Mouse (Mus musculus) thymus, postnatal 4 days (tissue): Measurements from ENCODE around the gene Epgn.

Experiments used
- DNase-seq: peaks from one replicate; pipeline ENCODE4 v3.0.0; 2021

Epgn gene

DNA sequence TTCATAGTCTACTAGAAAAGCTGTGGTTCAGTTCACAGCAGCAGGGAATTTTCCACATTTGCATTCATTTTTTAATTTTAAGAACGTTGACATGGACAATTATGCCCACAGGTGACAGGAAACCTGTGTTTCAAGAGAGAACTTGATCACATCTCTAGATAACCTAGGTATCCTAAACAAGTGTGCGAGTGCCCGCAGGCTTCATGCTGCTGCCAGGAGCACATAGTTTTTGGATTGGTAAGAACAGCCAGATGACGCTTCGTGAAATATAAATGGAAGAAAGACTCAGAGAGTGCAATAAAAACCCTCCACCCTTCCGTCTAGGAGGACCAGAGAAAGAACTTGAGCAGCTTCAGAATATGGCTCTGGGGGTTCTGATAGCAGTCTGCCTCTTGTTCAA, at the start of gene Epgn:
Gene Epgn (plus strand): TSS at position 301 of the 400 bp plus-strand sequence.
- DNase-seq, result no peak

DNA sequence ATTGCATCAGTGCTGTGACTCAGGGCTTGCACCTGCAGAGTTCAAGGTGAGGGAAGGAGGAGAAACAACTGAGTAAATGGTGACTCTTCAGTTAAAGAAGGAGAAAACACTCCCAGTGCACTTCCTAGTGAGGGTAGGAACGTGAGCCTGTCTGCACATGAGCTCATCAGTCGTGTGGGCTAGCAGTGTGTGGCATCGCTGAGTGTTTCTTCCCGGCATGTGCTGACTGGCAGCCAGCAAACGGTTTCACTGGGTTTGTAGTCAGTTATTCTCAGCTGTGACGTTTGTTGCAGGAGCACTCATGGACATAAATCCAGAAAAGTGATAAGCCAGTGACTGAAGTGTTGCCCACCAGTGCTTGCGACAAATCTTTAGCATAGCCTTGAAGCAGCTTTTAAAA, 47.0 kb upstream of the Epgn start:
- DNase-seq, result no peak

DNA sequence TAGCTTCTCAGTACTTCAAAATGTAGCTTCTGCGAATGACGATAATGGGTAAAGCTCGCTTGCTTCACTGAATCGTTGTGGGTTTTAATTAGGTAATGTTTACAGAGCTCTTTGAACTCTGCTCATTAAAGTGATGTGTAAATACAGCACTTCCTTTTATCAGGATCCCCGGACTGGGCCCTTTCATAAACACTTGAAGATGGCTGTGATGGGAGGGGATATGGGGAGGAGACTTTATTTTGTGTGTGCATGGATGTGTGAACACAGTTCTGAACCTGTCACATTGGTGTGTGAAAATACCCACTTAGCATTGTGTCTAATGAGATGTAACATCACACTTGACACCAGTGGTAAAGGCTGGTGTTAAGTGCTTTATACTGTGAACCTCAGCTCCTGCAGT, 39.7 kb upstream of the Epgn start:
- no peak for DNase-seq

DNA sequence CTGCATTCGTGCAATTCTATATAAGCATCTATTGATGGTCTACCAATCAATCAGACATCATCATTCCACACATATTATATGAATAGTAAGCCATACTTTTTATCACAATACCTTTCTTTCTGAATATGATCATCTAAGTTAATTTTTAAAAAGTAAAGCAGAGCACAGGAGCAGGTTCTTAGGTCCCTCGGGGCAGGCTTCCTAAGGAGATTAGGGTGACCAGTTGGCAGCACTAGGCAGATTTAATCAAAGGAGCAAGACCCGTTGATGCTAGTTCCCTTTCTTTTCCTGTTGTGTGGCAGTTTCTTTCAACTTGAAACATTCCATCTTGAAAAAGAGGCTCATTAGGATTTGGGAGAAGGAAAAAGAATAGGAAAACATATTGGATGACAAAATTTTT, 39.1 kb upstream of the Epgn start:
- DNase-seq, result no peak

DNA sequence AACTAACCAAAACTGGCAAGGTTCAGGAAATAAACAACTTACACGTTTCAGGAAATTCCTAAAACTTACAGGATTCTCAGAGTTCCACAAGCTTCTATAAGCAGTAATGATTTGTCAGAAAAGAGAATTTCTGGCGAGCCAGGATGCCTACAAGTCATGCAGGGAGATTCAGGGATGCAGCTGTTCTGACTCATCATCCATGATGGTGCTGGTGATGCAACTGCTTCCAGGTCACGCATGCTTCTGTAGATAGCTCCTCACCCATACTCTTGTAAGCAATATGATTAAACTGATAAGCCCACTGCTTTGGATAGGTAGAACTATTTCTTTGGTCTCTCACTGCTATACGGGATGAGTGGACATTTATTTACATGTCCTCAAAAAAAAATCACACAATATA, 38.7 kb upstream of the Epgn start:
- DNase-seq, result no peak

DNA sequence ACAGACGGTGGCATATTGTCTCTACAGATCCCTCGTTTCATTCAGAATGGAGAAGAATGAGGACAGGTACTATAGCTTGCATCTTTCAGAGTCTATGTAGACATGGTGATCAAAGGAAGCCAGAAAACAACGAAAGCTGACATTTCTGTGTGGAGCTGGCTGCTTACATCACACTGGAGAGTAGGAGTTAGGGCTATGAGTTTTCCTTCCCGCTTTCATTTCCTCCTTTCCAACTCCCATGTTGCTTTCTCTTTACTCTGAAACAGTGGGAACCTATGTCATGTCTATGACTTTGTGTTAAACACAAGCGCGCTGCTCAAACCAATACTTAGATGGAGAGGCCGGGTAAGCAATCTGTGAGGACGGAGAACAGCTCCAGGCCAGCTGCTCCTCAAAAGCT, 27.3 kb upstream of the Epgn start:
- no peak for DNase-seq

DNA sequence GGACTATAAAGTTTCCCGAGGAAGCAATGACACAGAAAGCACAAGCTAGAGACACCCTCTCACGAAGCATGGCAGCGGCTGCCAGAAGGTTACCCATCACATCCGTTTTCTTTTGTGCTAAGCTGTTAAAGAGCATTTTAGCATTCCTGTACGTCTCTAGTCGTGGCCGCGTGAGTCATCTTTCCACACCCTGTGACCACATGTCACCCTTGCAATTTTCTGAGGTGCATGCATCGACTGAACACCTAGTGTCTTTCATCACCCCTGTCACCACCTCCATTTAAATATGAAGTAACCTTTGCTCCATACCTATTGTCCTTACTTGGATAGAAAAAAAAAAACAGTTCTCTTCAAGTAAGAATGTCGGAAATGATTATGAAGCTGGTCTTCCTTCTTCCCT, 12.0 kb upstream of the Epgn start:
- no peak for DNase-seq

DNA sequence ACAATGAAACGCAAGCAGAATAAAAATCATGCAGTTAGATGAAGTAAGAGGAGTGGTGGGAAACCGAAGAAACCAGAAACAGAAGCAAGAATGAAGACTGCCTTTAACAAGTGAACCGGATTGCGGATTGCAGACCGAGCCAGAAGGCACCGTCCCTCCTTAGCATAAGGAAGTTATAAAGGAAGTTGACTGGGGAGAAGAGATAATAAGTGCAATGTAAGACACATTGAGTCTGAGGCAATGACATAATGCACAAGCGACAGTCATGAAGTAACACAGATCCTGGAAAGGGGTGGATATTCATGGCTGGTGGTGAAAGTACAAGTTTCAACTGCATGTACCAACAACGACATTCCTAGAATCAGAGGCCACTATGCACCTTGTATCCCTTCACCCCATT, 4.2 kb upstream of the Epgn start:
- no peak for DNase-seq

DNA sequence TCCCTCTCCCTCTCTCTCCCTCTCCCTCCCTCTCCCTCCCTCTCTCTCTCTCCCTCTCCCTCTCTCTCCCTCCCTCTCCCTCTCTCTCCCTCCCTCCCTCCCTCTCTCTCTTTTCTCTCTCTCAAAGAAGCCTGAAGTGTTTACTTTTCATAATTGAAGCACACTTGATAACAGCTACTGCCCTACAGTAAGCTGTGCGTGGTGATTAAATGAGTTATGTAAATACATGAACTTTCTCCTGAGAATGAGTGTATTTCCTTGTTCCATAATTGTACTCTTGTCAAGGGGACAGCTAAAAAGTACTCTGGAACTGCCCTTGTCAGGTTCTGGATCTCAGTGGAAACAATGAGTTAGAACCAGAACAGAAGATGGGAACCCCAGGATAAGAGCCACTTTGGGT, 576 bp downstream of the Epgn start:
- DNase-seq, result no peak

DNA sequence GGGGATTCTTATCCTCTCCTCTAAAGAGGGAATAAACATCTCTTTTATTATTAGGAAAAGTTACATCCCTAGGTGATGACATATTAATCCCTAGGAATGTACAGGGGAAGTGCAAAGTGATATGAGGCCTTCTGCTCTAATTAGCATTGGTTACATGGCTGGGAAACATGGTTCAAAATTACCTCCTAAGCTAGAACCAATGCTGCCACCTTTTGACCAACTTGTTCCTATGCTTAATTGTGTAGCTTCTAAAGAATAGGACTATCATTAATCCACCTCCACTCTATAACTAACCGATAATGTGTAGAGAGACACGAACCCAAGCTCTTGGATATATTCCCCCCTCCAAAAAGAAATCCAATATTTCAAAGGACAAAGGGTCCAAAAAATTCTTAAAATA, 3.4 kb downstream of the Epgn start:
- DNase-seq, result no peak

DNA sequence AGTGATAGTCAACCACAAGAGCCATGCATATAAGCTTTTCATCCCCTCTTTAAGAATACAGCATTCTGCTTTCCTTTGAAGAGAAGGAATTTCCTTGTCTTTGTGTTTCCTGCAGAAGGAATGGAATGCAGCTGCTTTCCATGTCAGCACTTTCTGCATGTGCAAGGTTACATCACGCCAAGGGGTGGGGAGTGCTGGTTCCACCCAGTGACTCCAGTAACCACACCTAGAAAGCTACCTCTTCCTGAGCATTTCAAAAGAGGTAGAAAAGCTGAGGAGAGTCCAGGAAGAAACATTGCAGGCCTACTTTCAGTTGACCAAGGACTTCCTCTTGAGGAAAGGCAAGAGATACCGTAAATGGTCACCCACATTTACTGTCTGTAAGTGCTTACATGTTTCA, 8.1 kb downstream of the Epgn start:
- DNase-seq, result no peak

DNA sequence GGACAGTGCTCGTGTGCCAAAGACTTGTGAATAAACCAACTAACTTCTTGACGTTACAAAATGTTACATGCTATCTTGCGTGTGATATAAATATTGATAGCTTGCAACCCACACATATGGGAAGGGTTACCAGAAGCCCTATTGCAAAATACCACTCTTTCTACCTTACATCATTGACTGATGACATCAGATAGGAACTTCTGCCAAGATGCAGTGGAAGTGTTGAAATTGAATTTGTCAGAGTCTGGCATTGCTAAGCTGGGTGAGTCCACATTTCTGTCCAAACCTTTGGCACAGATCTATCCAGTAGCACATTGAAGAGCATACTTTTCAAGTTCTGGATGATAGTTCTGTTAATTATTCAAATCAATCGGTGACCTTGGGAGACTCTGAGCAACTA, 9.4 kb downstream of the Epgn start:
- DNase-seq, result no peak

DNA sequence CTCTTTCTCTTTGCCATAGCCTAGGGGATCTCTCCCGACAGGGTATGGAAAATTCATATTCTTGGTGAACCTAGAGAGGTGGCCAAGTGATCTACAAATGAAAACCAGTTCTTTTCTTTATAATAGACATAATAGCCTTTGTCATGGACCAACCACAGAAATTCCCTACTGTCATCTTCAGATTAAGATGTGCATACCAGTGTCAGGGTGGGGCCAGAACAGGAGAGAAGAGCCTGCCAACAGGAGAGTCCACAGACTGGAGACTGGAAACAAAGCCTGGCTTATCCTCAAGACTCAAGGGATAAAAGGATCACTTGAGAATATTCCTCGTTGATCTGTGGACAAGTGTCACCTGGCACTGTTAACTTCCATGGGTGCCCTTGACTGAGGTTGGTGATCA, 10.5 kb downstream of the Epgn start:
- no peak for DNase-seq

DNA sequence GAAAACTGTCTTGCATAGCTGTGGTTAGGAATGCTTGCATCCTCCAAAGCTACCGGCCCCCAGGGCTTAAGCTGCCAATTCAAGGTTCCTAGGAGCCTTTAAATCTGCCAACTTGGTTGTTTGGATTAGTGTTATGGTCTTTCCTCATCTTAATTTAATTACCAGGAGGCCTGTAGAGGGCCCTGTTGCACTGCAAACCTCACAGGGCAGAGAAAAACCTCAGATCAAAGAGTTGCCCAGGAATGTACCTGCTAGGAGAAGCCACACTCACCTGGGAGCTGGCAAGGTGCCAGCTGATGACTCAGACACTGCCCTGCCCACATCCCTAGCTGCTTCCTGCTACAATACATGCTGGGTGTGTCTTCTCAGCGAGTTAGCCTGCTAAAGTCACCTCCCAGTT, 11.3 kb downstream of the Epgn start:
- DNase-seq, result peak; percentile 6

DNA sequence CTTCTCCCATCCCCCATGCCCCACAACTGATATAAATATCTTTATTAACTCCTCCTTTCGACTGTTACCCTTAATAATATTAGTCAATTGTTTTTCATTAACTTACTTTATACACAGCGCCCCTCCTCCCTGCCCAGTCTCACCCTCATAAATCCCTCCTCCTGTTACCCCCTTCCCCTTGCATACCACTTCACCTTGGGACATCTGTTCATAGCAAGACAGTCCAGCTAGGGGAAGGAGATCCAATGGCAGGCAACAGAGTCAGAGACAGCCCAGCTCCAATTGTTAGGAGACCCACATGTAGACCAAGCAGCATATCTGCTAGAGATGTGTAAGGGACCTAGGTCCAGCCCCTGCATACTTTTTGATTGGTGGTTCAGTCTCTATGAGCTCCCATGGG, 11.7 kb downstream of the Epgn start:
- no peak for DNase-seq

DNA sequence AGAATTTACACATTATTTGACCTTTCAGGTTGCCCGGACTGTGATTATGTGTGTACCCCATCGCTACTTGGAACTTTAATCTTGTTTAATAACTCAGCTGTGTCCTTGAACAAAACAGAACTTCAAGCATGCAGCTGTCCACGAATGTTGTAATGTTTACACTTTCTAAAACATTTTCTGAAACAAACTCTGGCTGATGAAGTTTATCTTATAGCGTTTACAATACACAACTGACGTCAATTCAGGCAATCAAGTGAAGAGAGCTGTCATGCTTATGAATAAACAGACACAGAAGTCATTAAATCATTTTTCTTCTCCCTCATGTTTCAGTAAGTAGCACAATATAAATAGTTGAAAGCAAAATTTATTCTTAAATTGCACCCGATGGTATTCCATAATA, 20.7 kb downstream of the Epgn start:
- no peak for DNase-seq

DNA sequence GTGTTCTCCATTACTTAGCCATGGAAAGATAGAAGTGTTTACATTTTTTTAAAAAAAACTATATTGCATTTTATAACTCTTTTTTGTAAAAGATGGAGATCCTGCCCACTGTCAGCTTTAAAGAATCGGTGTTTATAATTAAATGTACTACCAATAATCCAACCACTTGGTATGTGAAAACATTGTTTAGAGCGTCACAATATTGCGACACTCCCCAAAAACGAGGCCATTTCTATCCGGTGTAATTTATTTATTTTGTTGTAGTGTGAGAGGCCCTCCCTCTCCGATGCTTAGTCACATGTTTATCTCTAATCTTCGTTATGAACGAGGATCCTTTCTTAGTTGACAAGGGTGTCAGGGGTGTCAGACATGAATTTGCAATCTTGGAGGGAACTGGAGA, 21.1 kb downstream of the Epgn start:
- DNase-seq, result no peak

DNA sequence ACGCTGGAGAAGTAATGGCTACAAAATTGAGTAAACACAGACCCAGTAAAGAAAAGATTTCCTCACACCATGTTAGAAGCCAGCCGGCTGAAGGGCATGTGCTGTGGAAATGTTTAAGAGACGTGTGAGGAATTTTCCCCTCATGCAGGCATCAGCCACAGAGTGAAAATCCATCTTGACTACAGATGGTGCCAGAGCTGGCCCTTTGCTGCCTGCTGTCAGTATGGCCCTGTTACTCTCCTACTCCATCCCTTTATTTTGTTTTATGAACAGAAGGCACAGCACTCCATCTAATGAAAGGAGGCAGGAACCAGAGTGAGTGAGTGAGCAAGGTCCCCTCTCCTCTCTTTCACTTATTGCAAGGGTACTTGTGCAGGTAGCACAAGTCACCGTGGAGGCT, 45.1 kb downstream of the Epgn start:
- DNase-seq, result no peak

DNA sequence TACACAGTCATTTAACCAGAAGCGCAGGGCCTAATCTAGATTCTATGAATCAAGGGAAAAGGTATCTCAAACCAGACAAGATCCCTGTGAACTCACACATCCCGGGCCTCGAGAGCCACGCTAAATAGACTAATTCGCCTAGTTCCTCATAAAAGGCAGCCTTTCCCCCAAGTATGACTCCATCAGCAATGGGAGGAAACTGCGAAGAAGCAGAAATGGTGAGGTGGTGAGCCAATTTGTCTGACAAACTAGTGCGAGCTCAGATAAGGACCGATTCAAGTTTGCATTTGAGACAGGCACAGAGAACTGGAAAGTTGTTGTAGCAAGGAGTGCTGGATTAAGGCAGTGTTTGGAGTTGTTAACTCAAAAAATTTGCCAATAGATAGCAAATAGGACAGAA, 46.4 kb downstream of the Epgn start:
- no peak for DNase-seq

DNA sequence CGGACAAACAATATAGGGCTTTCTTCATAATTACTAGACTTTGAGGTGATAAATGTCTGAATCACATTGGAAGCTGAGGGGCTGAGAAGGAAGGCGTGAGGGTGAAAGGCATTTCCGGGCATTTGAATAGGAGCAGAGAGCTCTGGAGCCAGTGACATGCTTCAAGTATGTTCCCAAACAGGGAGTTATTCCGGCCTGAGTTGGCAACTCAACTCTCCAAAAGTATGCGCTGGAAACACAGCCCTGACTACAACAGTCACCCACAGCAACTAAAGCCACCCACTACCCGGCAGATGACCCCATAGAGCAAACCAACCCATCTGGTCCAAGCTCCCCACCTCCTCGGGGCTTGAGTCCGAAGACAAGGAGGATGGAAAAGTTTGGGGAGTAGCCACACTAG, 46.8 kb downstream of the Epgn start:
- DNase-seq, result no peak

DNA sequence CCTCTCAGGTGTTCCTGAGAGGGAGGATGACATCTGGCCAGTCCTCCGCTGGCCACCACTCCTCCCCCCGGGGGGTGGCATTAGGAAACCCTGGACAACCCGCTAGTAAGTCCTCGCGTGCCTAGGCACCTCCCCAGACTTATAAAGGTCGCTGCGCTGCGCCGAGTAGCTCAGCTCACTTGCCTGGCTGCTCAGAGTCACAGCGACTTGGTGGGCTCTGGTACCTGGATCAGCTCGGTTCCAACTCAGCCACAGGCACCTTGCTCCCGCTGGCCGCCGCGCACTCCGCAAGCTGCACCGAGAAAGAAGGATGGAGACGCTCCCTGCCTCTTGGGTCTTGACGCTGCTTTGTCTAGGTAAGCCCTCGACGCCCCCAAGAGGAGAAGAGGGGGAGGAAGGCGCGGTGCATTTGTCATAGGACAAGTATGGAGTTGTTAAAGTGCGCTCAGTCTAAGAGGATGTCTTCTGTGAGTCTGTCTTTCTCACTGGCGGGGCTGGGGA, 47.2 kb downstream of the Epgn start, which contains the start of gene Ereg:
Gene Ereg (plus strand): TSS at position 173 of the 501 bp plus-strand sequence.
- peak; percentile 7 for DNase-seq

DNA sequence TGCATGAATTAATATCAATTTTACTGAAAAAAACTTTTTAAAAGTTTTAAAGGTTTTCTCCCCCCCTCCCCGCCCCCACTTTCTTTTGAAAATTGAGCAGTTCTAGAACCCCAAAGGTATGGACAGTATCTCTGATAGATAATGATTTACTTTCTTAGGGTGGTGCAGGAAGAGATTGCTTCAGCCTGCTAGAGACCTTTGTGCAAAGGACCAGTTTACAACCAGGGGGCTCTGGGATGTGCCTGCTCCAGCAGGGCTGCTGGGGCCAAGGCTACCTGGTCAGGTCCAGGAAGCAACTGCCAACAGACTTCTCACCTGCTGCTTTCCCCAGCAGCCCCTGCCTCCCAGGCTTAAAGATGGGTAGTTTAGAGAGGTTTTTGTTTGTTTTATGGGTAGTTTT, 47.8 kb downstream of the Epgn start:
- DNase-seq, result no peak

DNA sequence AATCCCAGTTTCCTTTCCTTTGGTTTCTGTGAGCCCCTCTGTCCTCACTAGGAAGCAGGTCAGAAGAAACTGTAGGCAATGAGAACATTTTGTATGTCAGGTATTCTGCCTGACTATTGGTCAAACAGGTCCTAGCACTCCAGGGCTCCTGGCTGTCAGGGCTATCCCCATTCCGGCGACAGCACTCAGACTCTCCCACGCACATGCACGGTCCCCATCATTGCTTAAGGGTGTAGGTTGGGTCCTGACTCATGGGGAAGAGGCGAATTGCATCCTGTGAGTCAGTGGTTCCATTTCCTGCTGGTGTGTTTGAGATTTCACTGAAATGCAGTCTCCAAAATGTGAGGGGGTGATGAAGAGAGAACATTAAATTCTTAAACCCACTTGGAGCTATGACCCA, 55.8 kb downstream of the Epgn start:
- DNase-seq, result no peak
